Mouse (Mus musculus): ENCODE results near the gene Rhoa.

- TF ChIP-seq CTCF (IDR thresholded peaks at IDR 0.05), result no peak
- TF ChIP-seq POLR2A (IDR thresholded peaks at IDR 0.05; ENCODE audit: insufficient read depth, low read depth, low read length), result no peak
These were observed 1.2 kb upstream of the Rhoa start for GRCm38 (mm10) chr9:108304716-108305115.
